Mouse (Mus musculus) liver, embryonic 13.5 days (tissue): ENCODE results near the gene AL607142.1. TPM values are rescaled to one million over a fixed set of nuclear protein-coding genes. Genes with fewer than 3 reads are reported as not detected.

Experiments
- ATAC-seq: fragments of 200-750 bp; cut with Nextera tagmentation; 2 replicates; pipeline ENCODE4 v1.8.0; 2017; ENCODE audit warnings: low read depth, mild to moderate bottlenecking, moderate number of reproducible peaks, moderate library complexity
- DNase-seq: peaks from one replicate; pipeline ENCODE4 v3.0.0; 2022
- H3K27ac ChIP-seq: fragments of 300-500 bp; sonication (generic); 2 replicates; pipeline ENCODE4 v1.5.1; 2015; ENCODE audit warnings: moderate library complexity, mild to moderate bottlenecking, inconsistent platforms
- H3K27me3 ChIP-seq: fragments of 300-500 bp; sonication (generic); 2 replicates; pipeline ENCODE4 v1.6.1; 2015; ENCODE audit warnings: mild to moderate bottlenecking, inconsistent platforms
- H3K36me3 ChIP-seq: fragments of 300-500 bp; sonication (generic); 2 replicates; pipeline ENCODE4 v1.6.1; 2015; ENCODE audit warnings: mild to moderate bottlenecking, inconsistent platforms
- H3K4me1 ChIP-seq: fragments of 300-500 bp; sonication (generic); replicated peaks from 2 replicates; pipeline ENCODE4 v1.6.1; 2015; ENCODE audit warnings: inconsistent platforms
- H3K4me2 ChIP-seq: fragments of 300-500 bp; sonication (generic); 2 replicates; pipeline ENCODE4 v1.6.1; 2015; ENCODE audit warnings: inconsistent platforms, mild to moderate bottlenecking, moderate library complexity
- H3K4me3 ChIP-seq: fragments of 300-500 bp; sonication (generic); replicated peaks from 2 replicates; pipeline ENCODE4 v1.5.1; 2015; ENCODE audit warnings: mild to moderate bottlenecking, inconsistent platforms
- H3K9ac ChIP-seq: fragments of 300-500 bp; sonication (generic); 2 replicates; pipeline ENCODE4 v1.6.1; 2015; ENCODE audit warnings: mild to moderate bottlenecking, inconsistent platforms
- H3K9me3 ChIP-seq: fragments of 300-500 bp; sonication (generic); replicated peaks from 2 replicates; pipeline ENCODE4 v1.6.1; 2016; ENCODE audit warnings: inconsistent platforms
- WGBS: fragments of 180-500 bp; shearing (Covaris S2); methylation state at CpG from one replicate; pipeline ENCODE4 v1.1.7; 2015; ENCODE audit not compliant: insufficient replicate concordance; 5-methylcytosine and 5-hydroxymethylcytosine counted together
- polyA plus RNA-seq: library from polyadenylated mRNA; unstranded; fragments of >200 nt; fragmentation: Nextera tagmentation; extraction: Ambion mirVana; gene quantifications from 2 replicates; pipeline ENCODE4 v1.2.1, GENCODE M21; 2015

The AL607142.1 gene
- polyA plus RNA-seq, 1 experiment from 2014 or later: not detected

DNA sequence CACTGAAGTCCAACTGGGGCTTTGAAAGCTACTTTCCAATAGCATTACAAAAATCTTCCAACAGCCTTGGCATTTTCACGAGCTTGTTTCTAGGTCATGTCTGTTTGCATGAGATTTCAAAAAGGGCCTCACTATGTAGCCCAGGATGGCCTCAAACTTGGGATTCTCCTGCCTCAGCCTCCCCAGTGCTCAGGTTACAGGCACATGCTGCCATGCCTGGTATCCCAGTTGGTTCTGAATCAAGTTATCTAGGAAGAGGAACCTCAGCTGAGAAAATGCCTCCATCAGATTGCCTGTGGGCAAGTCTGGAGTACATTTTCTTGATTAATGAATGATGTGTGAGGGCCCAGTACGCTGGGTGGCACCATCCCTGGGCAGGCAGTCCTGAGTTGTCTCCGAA lies 6.6 kb upstream of the AL607142.1 start:
- no peak for ATAC-seq
- no peaks in the 10 kb centered on the region for H3K36me3 ChIP-seq
- H3K4me1 ChIP-seq: no peaks in the 10 kb centered on the region
- no peak overlapping the region for H3K27ac ChIP-seq
- 50% methylated on average over 3 of the region's 3 CpGs for WGBS
- DNase-seq: no peak
- H3K4me2 ChIP-seq: no peak overlapping the region
- no peaks in the 10 kb centered on the region for H3K27me3 ChIP-seq
- no peak overlapping the region for H3K9ac ChIP-seq
- H3K9me3 ChIP-seq: no peaks in the 10 kb centered on the region
- no peak overlapping the region for H3K4me3 ChIP-seq

DNA sequence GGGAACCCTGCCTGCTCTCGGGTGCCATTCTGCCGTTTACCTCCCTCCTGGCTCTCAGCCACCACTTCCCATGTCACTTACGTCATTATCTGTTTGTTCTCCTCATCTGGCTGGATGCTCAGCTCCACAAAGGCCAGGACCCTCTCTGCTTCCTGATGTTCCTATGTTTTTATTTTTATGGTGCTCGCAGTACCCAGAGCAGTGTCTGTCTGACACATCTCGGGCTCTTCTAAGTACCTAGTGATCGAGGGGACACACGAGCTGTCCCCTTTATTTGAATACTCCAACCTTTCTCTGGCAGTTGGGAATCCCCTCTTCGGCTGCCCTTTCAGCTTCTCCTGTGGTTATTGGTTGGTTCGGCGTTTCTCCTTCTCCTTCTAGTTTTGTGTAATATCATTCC lies 6.0 kb upstream of the AL607142.1 start:
- ATAC-seq: no peak

DNA sequence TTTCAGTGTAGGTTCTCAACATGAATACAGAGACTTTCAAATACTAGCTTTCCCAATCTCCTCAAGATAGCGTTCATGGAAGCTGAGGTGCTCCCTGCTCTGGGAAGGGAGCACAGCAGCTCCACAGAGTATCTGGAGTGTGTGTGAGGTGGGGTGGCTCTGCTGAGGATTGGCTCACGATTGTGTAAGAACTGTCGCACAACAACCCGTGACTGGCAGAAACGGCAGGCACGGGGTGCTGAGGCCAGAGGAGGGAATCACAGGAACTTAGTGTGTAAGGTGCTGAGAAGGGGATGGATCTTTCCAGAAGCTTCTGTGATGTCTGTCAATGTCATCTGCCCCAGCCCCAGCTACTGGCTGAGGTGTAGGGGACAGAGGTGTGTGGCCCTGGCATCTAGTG lies 3.1 kb upstream of the AL607142.1 start:
- Histone ChIP-seq H3K36me3 (no peaks in the 10 kb centered on the region), H3K4me1 (no peaks in the 10 kb centered on the region), H3K9ac (no peak overlapping the region), H3K27me3 (no peaks in the 10 kb centered on the region), H3K4me2 (no peak overlapping the region), H3K4me3 (no peak overlapping the region), H3K27ac (no peak overlapping the region), H3K9me3 (no peaks in the 10 kb centered on the region)
- 69% methylated on average over 6 of the region's 6 CpGs for WGBS
- DNase-seq: no peak
- no peak for ATAC-seq

More for the DNA sequence above, 6.0 kb upstream of the AL607142.1 start:
- Histone ChIP-seq H3K9me3 (no peaks in the 10 kb centered on the region), H3K4me1 (no peaks in the 10 kb centered on the region), H3K4me2 (no peak overlapping the region), H3K27ac (no peak overlapping the region), H3K36me3 (no peaks in the 10 kb centered on the region), H3K27me3 (no peaks in the 10 kb centered on the region), H3K4me3 (no peak overlapping the region), H3K9ac (no peak overlapping the region)
- no peak for DNase-seq
- 56% methylated on average over 10 of the region's 10 CpGs for WGBS

DNA sequence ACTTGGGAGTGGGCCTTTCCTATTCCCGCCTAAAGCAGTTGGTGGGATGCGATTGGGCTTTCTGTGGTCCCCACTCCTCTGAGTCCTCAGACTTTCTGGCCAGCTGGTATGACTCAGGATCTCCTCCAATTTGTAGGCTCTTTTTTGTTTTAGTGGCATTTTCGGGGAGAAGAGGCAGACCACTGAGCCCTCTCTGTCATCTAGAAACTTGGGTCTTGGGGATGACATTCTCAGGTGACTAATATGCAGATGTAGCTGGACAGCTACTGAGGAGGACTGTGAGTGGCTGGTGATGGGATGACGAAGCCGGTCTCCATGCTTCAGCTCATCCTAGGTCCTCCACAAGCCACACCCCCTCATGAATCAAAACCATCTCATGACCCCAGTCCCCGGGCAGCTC lies 2.6 kb upstream of the AL607142.1 start:
- DNase-seq: no peak
- no peak for ATAC-seq
- Histone ChIP-seq H3K4me3 (no peak overlapping the region), H3K4me1 (no peaks in the 10 kb centered on the region), H3K9me3 (no peaks in the 10 kb centered on the region), H3K27ac (no peak overlapping the region), H3K4me2 (no peak overlapping the region), H3K36me3 (no peaks in the 10 kb centered on the region), H3K9ac (no peak overlapping the region), H3K27me3 (no peaks in the 10 kb centered on the region)
- 50% methylated on average over 6 of the region's 6 CpGs for WGBS

DNA sequence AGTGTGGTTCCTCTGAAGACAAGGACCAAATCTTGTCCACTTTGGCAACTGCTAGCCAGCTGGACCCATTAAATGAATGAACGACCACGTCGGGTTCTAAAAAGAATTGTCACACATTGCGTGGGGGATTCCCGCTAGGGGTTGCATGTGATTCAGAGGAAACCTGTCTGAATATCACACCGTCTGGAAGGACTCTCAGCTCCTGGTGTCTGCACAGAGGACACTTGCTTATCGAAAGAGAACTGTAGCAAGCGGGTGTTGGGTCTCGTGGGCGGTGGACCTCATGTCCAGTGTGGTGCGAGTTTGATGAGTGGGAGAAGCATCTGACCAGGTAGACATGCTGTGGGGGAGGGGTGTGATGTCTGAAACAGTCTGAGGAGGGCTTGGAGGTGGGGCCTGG lies 2.0 kb upstream of the AL607142.1 start:
- Histone ChIP-seq H3K9ac (no peak overlapping the region), H3K9me3 (no peaks in the 10 kb centered on the region), H3K36me3 (no peaks in the 10 kb centered on the region), H3K4me1 (no peaks in the 10 kb centered on the region), H3K4me2 (no peak overlapping the region), H3K27me3 (no peaks in the 10 kb centered on the region), H3K27ac (no peak overlapping the region), H3K4me3 (no peak overlapping the region)
- WGBS: 74% methylated on average over 11 of the region's 11 CpGs
- DNase-seq: no peak
- no peak for ATAC-seq

DNA sequence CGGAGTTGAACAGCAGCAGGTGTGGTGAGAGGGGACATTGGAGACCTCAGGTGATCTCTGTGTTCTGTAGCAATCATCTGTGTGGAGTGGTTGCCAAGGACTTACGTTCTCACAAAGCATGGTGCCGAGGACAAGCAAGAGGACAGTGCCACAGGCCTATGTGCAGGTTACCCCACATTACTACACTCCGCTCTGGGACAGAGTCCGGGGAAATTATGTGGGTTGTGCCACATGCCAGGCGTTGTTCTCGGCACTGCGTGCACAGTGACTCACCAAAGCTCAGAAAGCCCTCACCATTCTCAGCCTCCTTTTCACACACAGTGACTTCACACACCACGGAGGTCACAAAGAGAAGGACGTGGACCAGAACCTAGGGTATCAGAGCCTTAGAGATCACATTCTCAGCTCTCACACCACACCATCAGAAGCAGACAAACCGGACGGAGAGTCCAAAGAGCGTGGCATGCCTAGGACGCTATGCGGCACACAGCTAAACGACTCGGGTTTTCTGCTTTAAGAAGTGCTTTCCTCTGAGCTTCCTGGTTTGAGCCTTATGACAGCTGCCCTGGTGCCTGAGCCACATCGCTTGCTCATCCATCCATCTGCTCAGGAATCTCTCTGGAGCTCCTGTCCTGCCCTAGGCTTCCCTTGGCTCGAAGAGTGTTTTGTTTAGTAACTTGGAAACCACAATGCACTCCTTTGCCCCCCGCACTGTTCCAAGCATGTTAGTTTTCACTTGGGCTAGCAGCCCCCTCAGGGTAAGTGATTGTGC lies 1.3 kb upstream of the AL607142.1 start:
- 76% methylated on average over 20 of the region's 20 CpGs for WGBS
- H3K4me2 ChIP-seq: no peak overlapping the region
- no peak overlapping the region for H3K4me3 ChIP-seq
- no peaks in the 10 kb centered on the region for H3K27me3 ChIP-seq
- no peak overlapping the region for H3K27ac ChIP-seq
- DNase-seq: no peak
- no peak for ATAC-seq
- no peaks in the 10 kb centered on the region for H3K9me3 ChIP-seq
- no peaks in the 10 kb centered on the region for H3K4me1 ChIP-seq
- no peaks in the 10 kb centered on the region for H3K36me3 ChIP-seq
- no peak overlapping the region for H3K9ac ChIP-seq

DNA sequence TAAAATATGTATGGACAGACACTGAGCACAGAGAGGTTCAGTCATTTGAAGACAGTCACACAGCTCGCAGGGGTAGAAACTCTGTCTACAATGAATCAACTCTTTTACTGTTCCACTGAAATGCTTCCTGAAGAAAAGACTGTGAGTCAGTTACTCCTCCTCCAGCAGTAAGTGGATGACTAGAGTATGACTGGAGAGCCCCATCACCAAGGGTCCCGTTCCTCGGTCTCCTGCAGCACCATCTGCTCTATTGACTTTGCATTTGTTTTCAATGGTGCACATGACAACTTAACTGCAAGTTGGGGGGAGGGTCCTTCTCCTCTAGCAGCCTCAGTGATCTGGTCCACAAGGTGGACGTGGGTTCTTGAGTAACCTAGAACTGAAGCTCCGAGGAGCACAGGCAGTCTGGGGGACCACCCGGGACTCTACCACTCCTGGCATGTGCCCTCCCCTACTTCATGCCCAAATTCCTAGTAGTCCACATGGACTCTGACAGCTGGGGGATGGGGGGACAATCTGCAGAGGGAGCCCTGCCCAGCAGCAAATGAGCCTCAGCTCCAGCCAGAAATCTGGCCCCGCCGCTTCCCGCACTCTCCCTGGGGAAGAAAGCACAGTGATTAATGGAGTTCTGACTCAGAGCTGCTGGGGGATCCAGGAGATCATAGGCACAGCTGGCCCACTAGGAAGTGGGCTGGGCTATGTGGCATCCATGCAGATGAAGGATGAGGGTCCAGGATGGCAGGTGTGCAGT lies 2.2 kb downstream of the AL607142.1 start:
- Histone ChIP-seq H3K27me3 (no peaks in the 10 kb centered on the region), H3K9me3 (no peaks in the 10 kb centered on the region), H3K36me3 (no peaks in the 10 kb centered on the region), H3K9ac (no peak overlapping the region), H3K4me1 (no peaks in the 10 kb centered on the region), H3K4me3 (no peak overlapping the region), H3K4me2 (no peak overlapping the region), H3K27ac (no peak overlapping the region)
- DNase-seq (no peak), ATAC-seq (no peak)
- 63% methylated on average over 9 of the region's 9 CpGs for whole genome bisulfite sequencing

DNA sequence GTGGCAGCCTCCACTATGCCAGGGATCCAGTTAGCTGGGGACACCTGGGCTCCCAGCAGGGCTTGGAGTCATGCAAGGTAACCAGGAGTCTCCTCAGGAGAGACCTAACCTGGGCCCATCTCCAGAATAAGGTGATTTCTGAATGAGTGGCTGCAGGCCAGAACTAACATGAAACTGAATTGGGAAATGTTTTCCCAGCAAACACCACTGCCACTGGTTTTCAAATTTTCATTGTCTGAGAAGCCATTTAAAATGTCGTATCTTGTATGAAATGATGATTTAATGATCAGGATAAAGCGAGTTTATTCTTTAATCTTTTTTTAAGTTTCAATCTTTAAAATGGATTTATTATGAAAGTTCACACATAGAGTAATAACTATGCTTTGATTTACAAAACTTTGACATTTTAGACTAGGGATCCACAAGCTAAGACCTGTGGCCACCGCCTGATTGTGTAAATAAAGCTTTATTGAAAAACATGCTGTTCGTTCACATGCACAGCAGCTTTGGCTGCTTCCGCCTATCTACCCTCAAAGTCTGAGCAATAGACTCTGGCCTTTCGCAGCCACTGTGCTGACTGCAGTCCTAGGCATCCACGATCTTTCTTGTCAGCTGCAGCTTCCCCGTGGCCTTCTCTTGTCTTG lies 2.9 kb downstream of the AL607142.1 start:
- no peak overlapping the region for H3K27ac ChIP-seq
- H3K27me3 ChIP-seq: no peaks in the 10 kb centered on the region
- 64% methylated on average over 8 of the region's 8 CpGs for WGBS
- H3K36me3 ChIP-seq: no peaks in the 10 kb centered on the region
- H3K4me2 ChIP-seq: no peak overlapping the region
- H3K4me1 ChIP-seq: no peaks in the 10 kb centered on the region
- DNase-seq: no peak
- no peak for ATAC-seq
- H3K4me3 ChIP-seq: no peak overlapping the region
- H3K9ac ChIP-seq: no peak overlapping the region
- H3K9me3 ChIP-seq: no peaks in the 10 kb centered on the region

DNA sequence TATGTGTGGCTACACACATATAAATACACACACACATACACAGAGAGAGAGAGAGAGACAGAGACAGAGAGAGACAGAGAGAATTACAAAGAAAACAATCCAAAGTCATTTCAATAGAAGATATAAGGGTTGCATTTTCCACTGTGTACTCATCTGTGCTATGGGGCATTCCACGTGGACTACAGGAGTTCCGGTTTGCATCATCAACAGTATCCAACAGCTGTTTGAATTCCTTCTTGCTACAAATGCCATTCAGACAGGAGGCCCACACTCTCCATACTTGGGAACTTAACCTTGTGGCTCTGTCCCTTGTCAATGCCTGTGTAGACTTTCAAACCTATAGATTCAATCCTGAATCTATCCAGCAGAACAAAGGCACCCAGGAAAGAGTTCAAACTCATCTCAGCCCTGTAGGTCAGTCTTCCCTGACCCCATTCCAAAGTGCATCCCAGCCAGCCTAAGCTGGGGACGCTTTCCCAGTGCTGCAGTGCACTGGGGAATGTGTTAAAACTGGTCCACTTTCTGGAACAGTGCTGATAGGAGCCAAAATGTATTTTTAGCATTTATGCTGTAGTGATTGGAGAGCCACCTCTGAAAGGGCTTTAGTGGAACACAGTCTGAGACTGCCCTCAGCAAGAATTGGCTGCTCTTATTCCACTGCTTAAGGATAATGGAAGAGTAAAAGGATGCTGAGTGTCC lies 4.2 kb downstream of the AL607142.1 start:
- Histone ChIP-seq H3K36me3 (no peaks in the 10 kb centered on the region), H3K27me3 (no peaks in the 10 kb centered on the region), H3K4me1 (no peaks in the 10 kb centered on the region), H3K27ac (no peak overlapping the region), H3K9me3 (no peaks in the 10 kb centered on the region), H3K4me3 (no peak overlapping the region), H3K4me2 (no peak overlapping the region), H3K9ac (no peak overlapping the region)
- WGBS: 45% methylated on average over 3 of the region's 3 CpGs
- DNase-seq: no peak
- no peak for ATAC-seq

DNA sequence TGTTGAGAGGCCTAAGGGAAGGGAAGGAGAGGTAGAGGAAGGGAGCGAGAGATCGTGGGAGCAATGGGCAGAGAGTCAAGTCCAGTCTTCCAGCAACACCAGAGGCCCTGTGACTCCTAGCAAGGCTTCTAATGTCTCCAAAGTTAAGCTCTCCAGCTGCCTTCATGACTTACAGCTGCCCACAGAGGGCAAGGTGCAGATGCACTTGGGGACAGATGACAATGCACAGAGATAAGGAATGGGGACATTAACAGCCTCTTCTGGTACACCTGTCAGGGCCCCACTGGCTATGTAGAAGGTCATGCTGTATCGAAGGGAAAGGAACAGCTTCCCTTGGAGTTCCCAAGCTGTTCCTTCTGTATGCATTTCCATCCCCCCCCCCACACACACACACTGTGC lies 4.8 kb downstream of the AL607142.1 start:
- 59% methylated on average over 3 of the region's 3 CpGs for WGBS
- Histone ChIP-seq H3K4me3 (no peak overlapping the region), H3K9ac (no peak overlapping the region), H3K27ac (no peak overlapping the region), H3K36me3 (no peaks in the 10 kb centered on the region), H3K27me3 (no peaks in the 10 kb centered on the region), H3K9me3 (no peaks in the 10 kb centered on the region), H3K4me2 (no peak overlapping the region), H3K4me1 (no peaks in the 10 kb centered on the region)
- no peak for ATAC-seq
- no peak for DNase-seq

DNA sequence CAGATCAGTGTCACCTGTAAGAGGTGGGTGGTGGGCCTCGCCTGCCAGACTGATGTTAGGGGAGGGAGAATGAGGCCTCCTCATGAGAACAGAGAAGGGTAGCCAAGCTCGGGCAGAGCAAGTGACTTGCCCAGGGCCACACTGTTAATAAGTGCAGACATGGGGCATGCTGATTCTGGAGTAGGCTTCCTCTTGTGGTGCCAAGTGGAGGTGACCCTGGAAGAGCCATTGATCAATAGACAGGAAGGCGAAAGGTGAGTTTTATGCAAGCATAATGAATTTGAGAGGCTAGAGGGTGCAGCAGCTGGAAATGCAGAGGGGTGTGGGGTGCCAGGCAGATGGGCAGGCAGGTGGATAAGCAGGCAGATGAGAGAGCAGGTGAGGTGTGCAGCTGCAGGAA lies 6.6 kb downstream of the AL607142.1 start:
- Histone ChIP-seq H3K36me3 (no peaks in the 10 kb centered on the region), H3K4me1 (no peaks in the 10 kb centered on the region), H3K4me3 (no peak overlapping the region), H3K27me3 (no peaks in the 10 kb centered on the region), H3K27ac (no peak overlapping the region), H3K9me3 (no peaks in the 10 kb centered on the region), H3K4me2 (no peak overlapping the region), H3K9ac (no peak overlapping the region)
- 37% methylated on average over 3 of the region's 3 CpGs for WGBS
- ATAC-seq (no peak), DNase-seq (no peak)
